ENCODE assay signal across 9 mouse cellular contexts in the genomic region with DNA sequence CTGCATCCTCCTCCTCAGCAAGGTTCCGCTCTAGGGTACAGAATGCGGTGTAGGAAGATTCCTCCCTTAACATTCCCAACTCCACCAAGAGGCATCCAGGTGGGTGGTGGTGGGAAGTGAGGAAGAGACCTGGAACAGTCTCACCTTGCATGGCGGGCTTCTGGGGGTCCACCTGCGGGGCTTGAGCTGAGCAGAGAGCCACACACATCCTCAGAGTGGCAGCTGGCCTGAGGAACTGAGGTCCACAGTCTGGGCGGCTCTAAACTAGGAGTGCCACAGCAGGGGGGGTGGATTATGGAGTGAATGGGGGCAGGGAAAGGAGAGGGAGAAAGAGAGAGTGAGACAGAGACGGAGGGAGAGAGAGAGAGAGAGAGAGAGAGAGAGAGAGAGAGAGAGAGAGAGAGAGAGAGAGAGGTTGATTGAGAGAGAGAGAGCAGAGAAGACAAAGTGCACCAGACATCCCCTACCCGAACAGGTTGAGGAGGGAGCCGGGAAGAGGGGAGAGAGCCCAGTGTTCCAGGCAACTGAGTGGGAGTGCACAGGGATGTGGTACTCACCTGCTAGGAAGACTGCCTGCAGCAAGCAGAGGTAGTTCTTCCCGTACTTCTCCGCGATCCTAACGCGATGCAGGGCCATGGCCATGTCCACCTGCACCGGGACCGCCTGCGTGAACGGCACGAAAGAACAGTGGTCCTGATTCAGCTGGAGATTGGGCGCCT. TPM values are rescaled to one million over a fixed set of nuclear protein-coding genes. Genes with fewer than 3 reads are reported as not detected.
A peak's percentile ranks its signal among the peaks of the same experiment; 100 is the strongest.
DNase-seq lines count a peak whose midpoint lies in the region; ATAC-seq and TF ChIP-seq lines count a peak whose summit lies in the region.
"Had no signal": no experiment of that assay in that cellular context is flagged by ENCODE, and none has a peak within 500 bp of the region (broad histone marks: within the 10 kb centered on the region; RNA-seq: fewer than 3 reads in every experiment).

No protein-coding gene starts in this region.

- TF ChIP-seq POLR2A in ES-Bruce4 (IDR thresholded peaks at IDR 0.05; ENCODE audit: insufficient read depth, low read length): no peak

- intact Hi-C loops in gastrocnemius, adult 2 months (cut with DNase I): no loop called here
- intact Hi-C loops in gastrocnemius, postnatal 36 days (cut with DNase I): no loop called here

- H3K4me3 ChIP-seq in gastrocnemius, adult 2 months: peak overlapping the region; percentile 49
- H3K4me3 ChIP-seq in ES-Bruce4 (ENCODE audit: low read depth, low read length): peak overlapping the region; percentile 68
- H3K4me3 ChIP-seq in forebrain, embryonic 10.5 days: peak overlapping the region; percentile 55
- peak overlapping the region; percentile 11; the same call in 1 of the 2 replicates for H3K4me3 ChIP-seq in liver, embryonic 12.5 days

- H3K4me1 ChIP-seq in ES-Bruce4 (ENCODE audit: control insufficient read depth, insufficient read depth, low read length): peaks cover 2% of the 10 kb centered on the region
- H3K4me1 ChIP-seq in forebrain, embryonic 10.5 days: peaks cover 13% of the 10 kb centered on the region; the same call in 1 of the 2 replicates
- no peaks in the 10 kb centered on the region for H3K4me1 ChIP-seq in liver, embryonic 12.5 days

- 13% methylated on average over 17 of the region's 19 CpGs for WGBS in forebrain, embryonic 10.5 days
- 5% methylated on average over 17 of the region's 19 CpGs for WGBS in liver, embryonic 12.5 days (ENCODE audit: insufficient replicate concordance)

- TF ChIP-seq CTCF in gastrocnemius, adult 2 months (IDR thresholded peaks at IDR 0.05): no peak
- no peak for TF ChIP-seq CTCF in ES-Bruce4 (IDR thresholded peaks at IDR 0.05; ENCODE audit: low read depth, low read length)

- ATAC-seq in liver, embryonic 12.5 days: no peak

- no peaks in the 10 kb centered on the region for H3K9me3 ChIP-seq in ES-Bruce4 (replicated peaks; ENCODE audit: control insufficient read depth, insufficient read depth, low read length, poor library complexity, severe bottlenecking)
- H3K9me3 ChIP-seq in forebrain, embryonic 10.5 days: no peaks in the 10 kb centered on the region
- no peaks in the 10 kb centered on the region for H3K9me3 ChIP-seq in liver, embryonic 12.5 days (replicated peaks)

- H3K36me3 ChIP-seq in ES-Bruce4 (ENCODE audit: control insufficient read depth, insufficient read depth, low read length, poor library complexity, severe bottlenecking): no peaks in the 10 kb centered on the region
- H3K36me3 ChIP-seq in forebrain, embryonic 10.5 days (replicated peaks): no peaks in the 10 kb centered on the region
- H3K36me3 ChIP-seq in liver, embryonic 12.5 days: no peaks in the 10 kb centered on the region

- H3K27ac ChIP-seq in gastrocnemius, adult 2 months: no peak overlapping the region
- H3K27ac ChIP-seq in ES-Bruce4 (ENCODE audit: insufficient read depth, low read length): peak overlapping the region; percentile 69
- H3K27ac ChIP-seq in forebrain, embryonic 10.5 days: peak overlapping the region; percentile 79
- H3K27ac ChIP-seq in liver, embryonic 12.5 days: no peak overlapping the region

- H3K4me2 ChIP-seq in liver, embryonic 12.5 days: peak overlapping the region; percentile 44

- TF ChIP-seq EP300 in ES-Bruce4 (IDR thresholded peaks at IDR 0.05; ENCODE audit: insufficient read depth, low read depth, low read length): no peak

- no peak for DNase-seq in gastrocnemius, adult 2 months
- DNase-seq in gastrocnemius, postnatal 36 days: no peak
- no peak for DNase-seq in forebrain, embryonic 10.5 days (ENCODE audit: extremely low spot score, low spot score)
- peak; percentile 3 for DNase-seq in testis, postnatal 14 days (ENCODE audit: low spot score)
- no peak for DNase-seq in layer of hippocampus, postnatal 36 days
- no peak for DNase-seq in kidney, adult 9 months

- peak overlapping the region; percentile 52 for H3K9ac ChIP-seq in ES-Bruce4 (ENCODE audit: low read depth, poor library complexity, severe bottlenecking)
- no peak overlapping the region for H3K9ac ChIP-seq in liver, embryonic 12.5 days

- no peaks in the 10 kb centered on the region for H3K27me3 ChIP-seq in ES-Bruce4 (ENCODE audit: control insufficient read depth, insufficient read depth, low read length, poor library complexity, severe bottlenecking)
- H3K27me3 ChIP-seq in forebrain, embryonic 10.5 days (ENCODE audit: poor library complexity, severe bottlenecking): peaks cover 17% of the 10 kb centered on the region
- peaks cover 30% of the 10 kb centered on the region for H3K27me3 ChIP-seq in liver, embryonic 12.5 days (replicated peaks)
- H3K27me3 ChIP-seq: CH12.LX had no signal

RNA-seq across cellular contexts. Expression of a gene that starts 0.7 kb away (rescaled TPM):
- not detected for total RNA-seq in gastrocnemius, adult 2 months (2021)
- not detected for total RNA-seq in gastrocnemius, postnatal 36 days (2021)
- 3.2 and 4.1 TPM in 2 replicates for polyA plus RNA-seq in ES-Bruce4 (2011; ENCODE audit: insufficient read depth, insufficient read length, low read depth, missing spikeins)
- polyA plus RNA-seq in forebrain, embryonic 10.5 days (2016; fragmentation: Nextera tagmentation; extraction: Ambion mirVana): 1.3 and 1.7 TPM in 2 replicates
- 0.04 and 0.13 TPM in 2 replicates for polyA plus RNA-seq in liver, embryonic 12.5 days (2016; fragmentation: Nextera tagmentation; extraction: Ambion mirVana)
- 1 to 10 TPM; 2.8 to 4.3 TPM for total RNA-seq in layer of hippocampus, postnatal 36 days (2021)
- total RNA-seq: CH12.LX had no signal

Comparison
In these comparisons a context has a peak if more than half of its experiments do, and no peak if none do; other contexts are left out.
1. H3K27ac ChIP-seq: peak in ES-Bruce4 (single experiment) and forebrain, embryonic 10.5 days (single experiment); none in gastrocnemius, adult 2 months (single experiment) and liver, embryonic 12.5 days (single experiment).
2. H3K4me3 ChIP-seq: peak in every context shown above with its lines; median percentile 68 in ES-Bruce4; 55 in forebrain, embryonic 10.5 days; 49 in gastrocnemius, adult 2 months; 11 in liver, embryonic 12.5 days.